Mouse (Mus musculus) ES-E14 (cell line): ENCODE results near the gene Isg20l2. TPM values are rescaled to one million over a fixed set of nuclear protein-coding genes. Genes with fewer than 3 reads are reported as not detected.

Source experiments
- DNase-seq: peaks from one replicate; pipeline ENCODE4 v3.0.0-alpha.2; 2013; ENCODE audit warnings: low read depth, low spot score
- H3K27ac ChIP-seq: 2 replicates; pipeline ENCODE4 v1.5.1; 2012; ENCODE audit warnings: low read depth, mild to moderate bottlenecking, low read length, moderate library complexity, mixed read lengths; ENCODE audit not compliant: poor library complexity, insufficient read depth, severe bottlenecking
- H3K36me3 ChIP-seq: 2 replicates; pipeline ENCODE4 v1.6.1; 2012; ENCODE audit warnings: mild to moderate bottlenecking, low read length, moderate library complexity, mixed read lengths; ENCODE audit not compliant: control insufficient read depth, poor library complexity, insufficient read depth, severe bottlenecking
- H3K4me1 ChIP-seq, 2 experiments: fragments of 150-350 bp in 1 of 2; sonication (generic) in 1 of 2; 2 replicates each; pipeline ENCODE4 v1.6.1; 2012; ENCODE audit warnings: low read length in 2 of 2, mild to moderate bottlenecking in 1 of 2, mixed read lengths in 1 of 2; ENCODE audit not compliant: control insufficient read depth in 2 of 2, insufficient read depth in 2 of 2, poor library complexity in 1 of 2
- H3K4me3 ChIP-seq, 2 experiments: fragments of 150-350 bp in 1 of 2; sonication (generic) in 1 of 2; 2 replicates each; pipeline ENCODE4 v1.5.1; 2012; ENCODE audit warnings: low read length in 2 of 2, low read depth in 1 of 2, mild to moderate bottlenecking in 1 of 2, mixed read lengths in 1 of 2; ENCODE audit not compliant: insufficient read depth in 1 of 2, poor library complexity in 1 of 2, severe bottlenecking in 1 of 2
- H3K9ac ChIP-seq: 2 replicates; pipeline ENCODE4 v1.6.1; 2012; ENCODE audit warnings: low read depth, mild to moderate bottlenecking, low read length, mixed read lengths; ENCODE audit not compliant: poor library complexity, insufficient read depth, severe bottlenecking
- H3K9me3 ChIP-seq: fragments of 150-350 bp; sonication (generic); 2 replicates; pipeline ENCODE4 v1.6.1; 2012; ENCODE audit warnings: low read depth, mild to moderate bottlenecking, low read length; ENCODE audit not compliant: control insufficient read depth, insufficient read depth
- CHD2 ChIP-seq: IDR thresholded peaks from 2 replicates; pipeline ENCODE4 v1.6.1; 2014; ENCODE audit warnings: mild to moderate bottlenecking, low read depth, low read length, inconsistent platforms
- HCFC1 ChIP-seq: IDR thresholded peaks from 2 replicates; pipeline ENCODE4 v1.6.1; 2012; ENCODE audit warnings: low read length, inconsistent platforms, borderline replicate concordance; ENCODE audit not compliant: insufficient read depth
- MAFK ChIP-seq: IDR thresholded peaks from 2 replicates; pipeline ENCODE4 v1.6.1; 2014; ENCODE audit warnings: mild to moderate bottlenecking, low read depth, low read length, inconsistent platforms; ENCODE audit not compliant: insufficient read depth
- ZC3H11A ChIP-seq: IDR thresholded peaks from 2 replicates; pipeline ENCODE4 v1.6.1; 2012; ENCODE audit warnings: low read depth, mild to moderate bottlenecking, inconsistent platforms, low read length, borderline replicate concordance
- ZNF384 ChIP-seq: IDR thresholded peaks from 2 replicates; pipeline ENCODE4 v1.6.1; 2012; ENCODE audit warnings: low read depth, low read length, inconsistent platforms
- in situ Hi-C, 2 experiments: fragments of 600-800 bp; cut with MboI; formaldehyde crosslinking; loops; one replicate each; pipeline ENCODE4 v1.15.1; 2025; ENCODE audit warnings: low sequenced_read_pairs in 2 of 2, inconsistent platforms in 1 of 2; ENCODE audit not compliant: unreplicated experiment in 2 of 2
- total RNA-seq: library from RNA; depleted of rRNA; stranded (reverse); fragments of 300-350 nt; gene quantifications from 2 replicates; pipeline ENCODE4 v1.2.3, GENCODE M21; 2012

The Isg20l2 gene
- total RNA-seq, 1 experiment, result 40.1 TPM

- Histone ChIP-seq H3K4me1 (peaks cover 11 to 52% of the 10 kb centered on the region in 2 experiments), H3K4me3 (peak overlapping the region; percentile 18 to 44; a peak in 3 of 4 replicates), H3K27ac (no peak overlapping the region)
Measured at GRCm38 (mm10) chr3:87949266-87949954, 19.3 kb downstream of the Isg20l2 start.

GRCm38 (mm10) chr3:87949955-87950515, 19.9 kb downstream of the Isg20l2 start:
- Histone ChIP-seq H3K27ac (no peak overlapping the region), H3K9me3 (no peaks in the 10 kb centered on the region), H3K36me3 (no peaks in the 10 kb centered on the region), H3K4me3 (peak overlapping the region in 1 of 2 experiments; percentile 18; a peak in 2 of 4 replicates), H3K9ac (no peak overlapping the region), H3K4me1 (peaks cover 11 to 46% of the 10 kb centered on the region in 2 experiments)
- no peak for DNase-seq
- in situ Hi-C loops, result no loop called here
- TF ChIP-seq MAFK (no peak), ZC3H11A (no peak), ZNF384 (no peak), HCFC1 (no peak)

More at GRCm38 (mm10) chr3:87949266-87949954, 19.3 kb downstream of the Isg20l2 start:
- Histone ChIP-seq H3K9ac (no peak overlapping the region), H3K9me3 (no peaks in the 10 kb centered on the region), H3K36me3 (no peaks in the 10 kb centered on the region)
- no peak for DNase-seq
- in situ Hi-C loops, result no loop called here
- TF ChIP-seq ZNF384 (no peak), HCFC1 (no peak), MAFK (no peak), CHD2 (no peak), ZC3H11A (no peak)

GRCm38 (mm10) chr3:87951946-87952345, 21.8 kb downstream of the Isg20l2 start:
- in situ Hi-C loops, result no loop called here
- Histone ChIP-seq H3K9ac (no peak overlapping the region), H3K4me3 (peak overlapping the region; percentile 3 to 16; a peak in 2 of 4 replicates), H3K4me1 (peaks cover 10 to 33% of the 10 kb centered on the region in 2 experiments), H3K36me3 (no peaks in the 10 kb centered on the region), H3K27ac (no peak overlapping the region), H3K9me3 (no peaks in the 10 kb centered on the region)
- no peak for DNase-seq
- no peak for TF ChIP-seq ZC3H11A
- TF ChIP-seq HCFC1, result no peak
- no peak for TF ChIP-seq CHD2
- TF ChIP-seq ZNF384, result no peak
- no peak for TF ChIP-seq MAFK

- Histone ChIP-seq H3K4me3 (peak overlapping the region in 1 of 2 experiments; percentile 16; a peak in 2 of 4 replicates), H3K9ac (no peak overlapping the region), H3K27ac (no peak overlapping the region), H3K4me1 (peaks cover 9 to 28% of the 10 kb centered on the region in 2 experiments), H3K36me3 (no peaks in the 10 kb centered on the region), H3K9me3 (no peaks in the 10 kb centered on the region)
- in situ Hi-C loops, result no loop called here
- no peak for DNase-seq
- TF ChIP-seq ZNF384, result no peak
- no peak for TF ChIP-seq HCFC1
- no peak for TF ChIP-seq CHD2
- no peak for TF ChIP-seq MAFK
- no peak for TF ChIP-seq ZC3H11A
Measured at GRCm38 (mm10) chr3:87952440-87952839, 22.3 kb downstream of the Isg20l2 start.
